ENCODE assay signal across 18 mouse cellular contexts in genomic region chr11:87752307-87752706, GRCm38 (mm10). TPM values are rescaled to one million over a fixed set of nuclear protein-coding genes. Genes with fewer than 3 reads are reported as not detected.
DNase-seq lines count a peak whose midpoint lies in the region; ATAC-seq and TF ChIP-seq lines count a peak whose summit lies in the region.
"Had no signal": no experiment of that assay in that cellular context is flagged by ENCODE, and none has a peak within 500 bp of the region (broad histone marks: within the 10 kb centered on the region; RNA-seq: fewer than 3 reads in every experiment).

No protein-coding gene starts in this region.

- H3K4me1 ChIP-seq in liver, embryonic 11.5 days (replicated peaks; ENCODE audit: control insufficient read depth, insufficient read depth, low read length) = peaks cover 49% of the 10 kb centered on the region
- H3K4me1 ChIP-seq in liver, embryonic 13.5 days (replicated peaks) = peaks cover 77% of the 10 kb centered on the region
- peaks cover 12% of the 10 kb centered on the region for H3K4me1 ChIP-seq in kidney, embryonic 16.5 days (ENCODE audit: insufficient read depth, low read length)
- H3K4me1 ChIP-seq in hindbrain, postnatal 0 days (ENCODE audit: insufficient read depth, low read length) = no peaks in the 10 kb centered on the region
- H3K4me1 ChIP-seq: neural tube, embryonic 12.5 days had no signal

- no peak for ATAC-seq in liver, embryonic 11.5 days (replicated peaks; ENCODE audit: low FRiP score)
- ATAC-seq in liver, embryonic 13.5 days (ENCODE audit: low read depth) = no peak
- ATAC-seq in kidney, embryonic 16.5 days (ENCODE audit: low FRiP score, low TSS enrichment) = no peak
- no peak for ATAC-seq in hindbrain, postnatal 0 days
- ATAC-seq: forebrain, embryonic 16.5 days had no signal

- H3K9me3 ChIP-seq in liver, embryonic 11.5 days (ENCODE audit: control insufficient read depth, low read length) = no peaks in the 10 kb centered on the region
- no peaks in the 10 kb centered on the region for H3K9me3 ChIP-seq in liver, embryonic 13.5 days (replicated peaks)
- H3K9me3 ChIP-seq in kidney, embryonic 16.5 days (ENCODE audit: low read length) = no peaks in the 10 kb centered on the region
- H3K9me3 ChIP-seq in hindbrain, postnatal 0 days (ENCODE audit: low read length) = no peaks in the 10 kb centered on the region
- H3K9me3 ChIP-seq: neural tube, embryonic 12.5 days had no signal

- peak overlapping the region; percentile 66 for H3K9ac ChIP-seq in liver, embryonic 11.5 days (ENCODE audit: low read depth, low read length)
- peak overlapping the region; percentile 98 for H3K9ac ChIP-seq in liver, embryonic 13.5 days
- no peak overlapping the region for H3K9ac ChIP-seq in kidney, embryonic 16.5 days (replicated peaks; ENCODE audit: low read length)
- H3K9ac ChIP-seq in hindbrain, postnatal 0 days (replicated peaks; ENCODE audit: low read length) = no peak overlapping the region
- H3K9ac ChIP-seq: hindbrain, embryonic 14.5 days; neural tube, embryonic 12.5 days had no signal

- WGBS in liver, embryonic 11.5 days = 43% methylated on average over 1 of the region's 1 CpGs
- 21% methylated on average over 1 of the region's 1 CpGs for WGBS in liver, embryonic 13.5 days (ENCODE audit: insufficient replicate concordance)
- 86% methylated on average over 1 of the region's 1 CpGs for WGBS in kidney, embryonic 16.5 days
- WGBS in hindbrain, postnatal 0 days = 79% methylated on average over 1 of the region's 1 CpGs

- peak overlapping the region; percentile 31 for H3K4me3 ChIP-seq in liver, embryonic 11.5 days (ENCODE audit: low read depth, low read length)
- peak overlapping the region; percentile 45 for H3K4me3 ChIP-seq in liver, embryonic 13.5 days (replicated peaks)
- H3K4me3 ChIP-seq in kidney, embryonic 16.5 days (ENCODE audit: low read length) = no peak overlapping the region
- H3K4me3 ChIP-seq in hindbrain, postnatal 0 days (ENCODE audit: low read length) = no peak overlapping the region
- H3K4me3 ChIP-seq: neural tube, embryonic 12.5 days had no signal

- no peaks in the 10 kb centered on the region for H3K27me3 ChIP-seq in liver, embryonic 11.5 days (replicated peaks; ENCODE audit: control insufficient read depth, insufficient read depth, low read length)
- no peaks in the 10 kb centered on the region for H3K27me3 ChIP-seq in liver, embryonic 13.5 days
- H3K27me3 ChIP-seq in kidney, embryonic 16.5 days (ENCODE audit: insufficient read depth, low read length) = no peaks in the 10 kb centered on the region
- no peaks in the 10 kb centered on the region for H3K27me3 ChIP-seq in hindbrain, postnatal 0 days (ENCODE audit: insufficient read depth, low read length)
- H3K27me3 ChIP-seq: neural tube, embryonic 12.5 days had no signal

- peak overlapping the region; percentile 100 for H3K27ac ChIP-seq in liver, embryonic 11.5 days (ENCODE audit: low read depth, low read length)
- peak overlapping the region; percentile 100 for H3K27ac ChIP-seq in liver, embryonic 13.5 days
- H3K27ac ChIP-seq in kidney, embryonic 16.5 days (ENCODE audit: low read length) = no peak overlapping the region
- no peak overlapping the region for H3K27ac ChIP-seq in hindbrain, postnatal 0 days
- H3K27ac ChIP-seq: hindbrain, embryonic 14.5 days; neural tube, embryonic 12.5 days had no signal

- no peak for DNase-seq in liver, embryonic 11.5 days (ENCODE audit: low spot score)
- DNase-seq in liver (no peak), ES-CJ7 (ENCODE audit: low read depth, low spot score) (peak; percentile 73)
- peak; percentile 34 for DNase-seq in CD4-positive helper T cell, adult 2 months (ENCODE audit: low read depth, low spot score)
- DNase-seq in liver, embryonic 13.5 days = no peak
- DNase-seq in hindbrain, postnatal 0 days (ENCODE audit: low spot score) = no peak
- DNase-seq in urinary bladder, adult 18-20 months (ENCODE audit: low spot score in 2 of 2) = no peak
- DNase-seq: adrenal gland, adult 8-10 months; cerebellum, adult 8-10 months; embryo, embryonic 11 days; kidney, adult 18-20 months; right cerebral cortex, postnatal 4 days had no signal

- TF ChIP-seq CTCF in hindbrain, postnatal 0 days (IDR thresholded peaks at IDR 0.05; ENCODE audit: low read depth) = no peak

- peak overlapping the region; percentile 82 for H3K4me2 ChIP-seq in liver, embryonic 11.5 days
- peak overlapping the region; percentile 88 for H3K4me2 ChIP-seq in liver, embryonic 13.5 days
- H3K4me2 ChIP-seq in kidney, embryonic 16.5 days (replicated peaks; ENCODE audit: low read depth, low read length) = no peak overlapping the region
- no peak overlapping the region for H3K4me2 ChIP-seq in hindbrain, postnatal 0 days (ENCODE audit: low read depth, low read length)
- H3K4me2 ChIP-seq: hindbrain, embryonic 14.5 days; neural tube, embryonic 12.5 days had no signal

- peaks cover 10% of the 10 kb centered on the region; the same call in 1 of the 2 replicates for H3K36me3 ChIP-seq in liver, embryonic 11.5 days (ENCODE audit: control insufficient read depth, insufficient read depth, low read length)
- peaks cover 13% of the 10 kb centered on the region for H3K36me3 ChIP-seq in liver, embryonic 13.5 days
- no peaks in the 10 kb centered on the region for H3K36me3 ChIP-seq in kidney, embryonic 16.5 days (ENCODE audit: insufficient read depth, low read length)
- H3K36me3 ChIP-seq in hindbrain, postnatal 0 days (ENCODE audit: insufficient read depth, low read length) = no peaks in the 10 kb centered on the region
- H3K36me3 ChIP-seq: neural tube, embryonic 12.5 days had no signal

RNA-seq across cellular contexts. Expression of gene Tspoap1, which starts 8.0 kb away (rescaled TPM):
- polyA plus RNA-seq in liver, embryonic 11.5 days (2014; fragmentation: Nextera tagmentation; extraction: Ambion mirVana) = 7.7 and 9.3 TPM in 2 replicates
- 2.7 and 3.1 TPM in 2 replicates for polyA plus RNA-seq in liver, embryonic 13.5 days (2015; fragmentation: Nextera tagmentation; extraction: Ambion mirVana)
- polyA plus RNA-seq in kidney, embryonic 16.5 days (2015; fragmentation: Nextera tagmentation; extraction: Ambion mirVana) = 4.7 and 5.6 TPM in 2 replicates
- 103 and 137 TPM in 2 replicates for total RNA-seq in hindbrain, postnatal 0 days (2014; rRNA removed)
- 33.2 and 35.6 TPM in 2 replicates for polyA plus RNA-seq in hindbrain, postnatal 0 days (2015; fragmentation: Nextera tagmentation; extraction: Ambion mirVana)
- total RNA-seq: gastrocnemius, adult 8-10 months had no signal

RNA-seq across cellular contexts. Expression of gene Supt4a, which starts 15.0 kb away (rescaled TPM):
- polyA plus RNA-seq in liver, embryonic 11.5 days (2014; fragmentation: Nextera tagmentation; extraction: Ambion mirVana) = 233 and 240 TPM in 2 replicates
- polyA plus RNA-seq in liver, embryonic 13.5 days (2015; fragmentation: Nextera tagmentation; extraction: Ambion mirVana) = 219 and 233 TPM in 2 replicates
- 156 and 161 TPM in 2 replicates for polyA plus RNA-seq in kidney, embryonic 16.5 days (2015; fragmentation: Nextera tagmentation; extraction: Ambion mirVana)
- total RNA-seq in hindbrain, postnatal 0 days (2014; rRNA removed) = 60.7 and 63.5 TPM in 2 replicates
- polyA plus RNA-seq in hindbrain, postnatal 0 days (2015; fragmentation: Nextera tagmentation; extraction: Ambion mirVana) = 125 and 135 TPM in 2 replicates

RNA-seq across cellular contexts. Expression of gene Mpo, which starts 41.1 kb away (rescaled TPM):
- polyA plus RNA-seq in liver, embryonic 11.5 days (2014; fragmentation: Nextera tagmentation; extraction: Ambion mirVana) = 190 and 206 TPM in 2 replicates
- 276 and 298 TPM in 2 replicates for polyA plus RNA-seq in liver, embryonic 13.5 days (2015; fragmentation: Nextera tagmentation; extraction: Ambion mirVana)
- polyA plus RNA-seq in kidney, embryonic 16.5 days (2015; fragmentation: Nextera tagmentation; extraction: Ambion mirVana) = 1.1 and 1.3 TPM in 2 replicates
- total RNA-seq in hindbrain, postnatal 0 days (2014; rRNA removed) = 0.37 TPM in 1 of 2 replicates, not detected in the other
- polyA plus RNA-seq in hindbrain, postnatal 0 days (2015; fragmentation: Nextera tagmentation; extraction: Ambion mirVana) = 0.10 and 0.55 TPM in 2 replicates
- total RNA-seq: adrenal gland, adult 8-10 months; gastrocnemius, adult 8-10 months; left cerebral cortex, postnatal 36 days had no signal

Comparison
In these comparisons a context has a peak if more than half of its experiments do, and no peak if none do; other contexts are left out.
1. DNase-seq: peak in CD4-positive helper T cell, adult 2 months (single experiment) and ES-CJ7 (single experiment); none in liver, embryonic 11.5 days (single experiment), liver (single experiment), liver, embryonic 13.5 days (single experiment), hindbrain, postnatal 0 days (single experiment) and urinary bladder, adult 18-20 months (0 of 2).
2. H3K27ac ChIP-seq: peak in liver, embryonic 11.5 days (single experiment) and liver, embryonic 13.5 days (single experiment); none in kidney, embryonic 16.5 days (single experiment) and hindbrain, postnatal 0 days (single experiment).
3. H3K4me2 ChIP-seq: peak in liver, embryonic 11.5 days (single experiment) and liver, embryonic 13.5 days (single experiment); none in kidney, embryonic 16.5 days (single experiment) and hindbrain, postnatal 0 days (single experiment).
4. H3K4me3 ChIP-seq: peak in liver, embryonic 11.5 days (single experiment) and liver, embryonic 13.5 days (single experiment); none in kidney, embryonic 16.5 days (single experiment) and hindbrain, postnatal 0 days (single experiment).
5. H3K9ac ChIP-seq: peak in liver, embryonic 11.5 days (single experiment) and liver, embryonic 13.5 days (single experiment); none in kidney, embryonic 16.5 days (single experiment) and hindbrain, postnatal 0 days (single experiment).
6. RNA of gene Mpo, which starts 41.1 kb away (polyA plus RNA-seq): 276 to 298 TPM in liver, embryonic 13.5 days and 190 to 206 TPM in liver, embryonic 11.5 days; 1.1 to 1.3 TPM in kidney, embryonic 16.5 days and 0.10 to 0.55 TPM in hindbrain, postnatal 0 days; every median in the first group is over 10 times any median in the second.